Mouse (Mus musculus): ENCODE measurements around the gene 1810013L24Rik.

- TF ChIP-seq CTCF (IDR thresholded peaks at IDR 0.05; ENCODE audit: extremely low read depth, insufficient read depth, insufficient read length, insufficient replicate concordance) (no peak), POLR2A (IDR thresholded peaks at IDR 0.05; ENCODE audit: low read depth, low read length) (no peak)
Measured at GRCm38 (mm10) chr16:8872486-8872885, 42.6 kb downstream of the 1810013L24Rik start.

Measured in spleen, adult 2 months (tissue).